Mouse (Mus musculus): ENCODE measurements around the gene 1700011L22Rik.

GRCm38 (mm10) chr8:79229266-79229888, 19.0 kb downstream of the 1700011L22Rik start:
- TF ChIP-seq GATA1 (IDR thresholded peaks at IDR 0.05; ENCODE audit: borderline replicate concordance, low read length), result no peak
- no peak for TF ChIP-seq FLI1 (IDR thresholded peaks at IDR 0.05; ENCODE audit: low read length)
